Mouse (Mus musculus): ENCODE data around the gene Trim58. TPM values are rescaled to one million over a fixed set of nuclear protein-coding genes. Genes with fewer than 3 reads are reported as not detected.

Gene Trim58
- total and polyA plus RNA-seq, 3 experiments: not detected

GRCm38 (mm10) chr11:58602800-58603560 lies 37.3 kb upstream of the Trim58 start:
- H3K4me3 ChIP-seq (replicated peaks in 1 of 3; ENCODE audit: low read depth in 2 of 3, low read length in 2 of 3, poor library complexity in 1 of 3): no peak overlapping the region
- dilution Hi-C loops (cut with MboI; ENCODE audit: extremely low pct_ligation_motif_present, extremely low pct_unique_long_range_greater_than_20kb, low sequenced_read_pairs): no loop called here

GRCm38 (mm10) chr11:58604688-58605087 lies 35.6 kb upstream of the Trim58 start:
- DNase-seq (ENCODE audit: extremely low read depth): no peak
- no peak overlapping the region for H3K27ac ChIP-seq (ENCODE audit: insufficient read depth, low read depth)
- H3K79me2 ChIP-seq (replicated peaks; ENCODE audit: control insufficient read depth, extremely low read depth, insufficient read depth, poor library complexity, severe bottlenecking): no peaks in the 10 kb centered on the region
- H3K36me3 ChIP-seq (replicated peaks in 1 of 2; ENCODE audit: control insufficient read depth in 1 of 2, insufficient read depth in 1 of 2, low read length in 1 of 2): no peaks in the 10 kb centered on the region
- in situ Hi-C loops (cut with MboI; ENCODE audit: low pct_ligation_motif_present, low pct_unique_long_range_greater_than_20kb, low sequenced_read_pairs) (no loop called here), dilution Hi-C loops (cut with MboI; ENCODE audit: extremely low pct_ligation_motif_present, extremely low pct_unique_long_range_greater_than_20kb, low sequenced_read_pairs) (no loop called here)
- no peak overlapping the region for H3K4me2 ChIP-seq (ENCODE audit: insufficient read depth, low read depth, poor library complexity, severe bottlenecking)
- H3K4me1 ChIP-seq (ENCODE audit: control insufficient read depth in 1 of 2, insufficient read depth in 2 of 2): no peaks in the 10 kb centered on the region
- H3K27me3 ChIP-seq (replicated peaks): peaks cover 84% of the 10 kb centered on the region
- H3K4me3 ChIP-seq (replicated peaks in 1 of 3; ENCODE audit: low read depth in 2 of 3, low read length in 2 of 3, poor library complexity in 1 of 3): no peak overlapping the region
- no peaks in the 10 kb centered on the region for H3K9me3 ChIP-seq (replicated peaks; ENCODE audit: low read length)
- H3K9ac ChIP-seq (ENCODE audit: insufficient read depth, low read depth): no peak overlapping the region
- no peak for TF ChIP-seq ZMIZ1 (IDR thresholded peaks at IDR 0.05; ENCODE audit: low read depth, low read length)
- no peak for TF ChIP-seq POLR2A (IDR thresholded peaks at IDR 0.05; ENCODE audit: low read depth, low read length)
- TF ChIP-seq USF1 (IDR thresholded peaks at IDR 0.05; ENCODE audit: low read depth, low read length): no peak
- no peak for TF ChIP-seq MAX (IDR thresholded peaks at IDR 0.05; ENCODE audit: low read length)
- TF ChIP-seq IRF4 (IDR thresholded peaks at IDR 0.05; ENCODE audit: low read depth, low read length): no peak
- TF ChIP-seq POLR2AphosphoS2 (IDR thresholded peaks at IDR 0.05; ENCODE audit: low read depth, low read length): no peak
- TF ChIP-seq SMC3 (IDR thresholded peaks at IDR 0.05; ENCODE audit: low read depth, low read length): no peak
- no peak for TF ChIP-seq RCOR1 (conservative IDR thresholded peaks at IDR 0.05; ENCODE audit: low read depth, low read length)
- TF ChIP-seq NELFE (IDR thresholded peaks at IDR 0.05; ENCODE audit: low read depth, low read length): no peak
- TF ChIP-seq ELF1 (IDR thresholded peaks at IDR 0.05; ENCODE audit: low read depth, low read length): no peak
- no peak for TF ChIP-seq USF2 (conservative IDR thresholded peaks at IDR 0.05; ENCODE audit: low read depth, low read length)
- TF ChIP-seq MAZ (IDR thresholded peaks at IDR 0.05; ENCODE audit: low read depth, low read length): no peak
- TF ChIP-seq SIN3A (IDR thresholded peaks at IDR 0.05; ENCODE audit: low read length): no peak
- TF ChIP-seq ZC3H11A (IDR thresholded peaks at IDR 0.05; ENCODE audit: low read depth, low read length): no peak
- no peak for TF ChIP-seq UBTF (IDR thresholded peaks at IDR 0.05; ENCODE audit: low read depth, low read length)
- TF ChIP-seq KAT2A (IDR thresholded peaks at IDR 0.05; ENCODE audit: insufficient replicate concordance, low read length): no peak
- no peak for TF ChIP-seq RAD21 (IDR thresholded peaks at IDR 0.05; ENCODE audit: low read depth, low read length)
- TF ChIP-seq MXI1 (IDR thresholded peaks at IDR 0.05; ENCODE audit: low read depth, low read length): no peak

More at GRCm38 (mm10) chr11:58602800-58603560, 37.3 kb upstream of the Trim58 start:
- no peaks in the 10 kb centered on the region for H3K9me3 ChIP-seq (replicated peaks; ENCODE audit: low read length)
- no peak overlapping the region for H3K4me2 ChIP-seq (ENCODE audit: insufficient read depth, low read depth, poor library complexity, severe bottlenecking)
- DNase-seq (ENCODE audit: extremely low read depth): no peak
- H3K27me3 ChIP-seq (replicated peaks): peaks cover 84% of the 10 kb centered on the region
- in situ Hi-C loops (cut with MboI; ENCODE audit: low pct_ligation_motif_present, low pct_unique_long_range_greater_than_20kb, low sequenced_read_pairs): no loop called here
- no peak overlapping the region for H3K9ac ChIP-seq (ENCODE audit: insufficient read depth, low read depth)
- H3K27ac ChIP-seq (ENCODE audit: insufficient read depth, low read depth): no peak overlapping the region
- H3K4me1 ChIP-seq (ENCODE audit: control insufficient read depth in 1 of 2, insufficient read depth in 2 of 2): no peaks in the 10 kb centered on the region
- H3K79me2 ChIP-seq (replicated peaks; ENCODE audit: control insufficient read depth, extremely low read depth, insufficient read depth, poor library complexity, severe bottlenecking): no peaks in the 10 kb centered on the region
- no peaks in the 10 kb centered on the region for H3K36me3 ChIP-seq (replicated peaks in 1 of 2; ENCODE audit: control insufficient read depth in 1 of 2, insufficient read depth in 1 of 2, low read length in 1 of 2)
- TF ChIP-seq IRF4 (IDR thresholded peaks at IDR 0.05; ENCODE audit: low read depth, low read length) (no peak), ZKSCAN1 (IDR thresholded peaks at IDR 0.05; ENCODE audit: borderline replicate concordance, low read depth, low read length) (no peak), SMC3 (IDR thresholded peaks at IDR 0.05; ENCODE audit: low read depth, low read length) (no peak), JUND (conservative IDR thresholded peaks at IDR 0.05; ENCODE audit: low read depth, low read length) (no peak), RCOR1 (conservative IDR thresholded peaks at IDR 0.05; ENCODE audit: low read depth, low read length) (no peak), BHLHE40 (IDR thresholded peaks at IDR 0.05; ENCODE audit: low read depth, low read length) (no peak), UBTF (IDR thresholded peaks at IDR 0.05; ENCODE audit: low read depth, low read length) (no peak), POLR2AphosphoS2 (IDR thresholded peaks at IDR 0.05; ENCODE audit: low read depth, low read length) (no peak), MAFK (IDR thresholded peaks at IDR 0.05; ENCODE audit: insufficient replicate concordance, low read length) (no peak), ZC3H11A (IDR thresholded peaks at IDR 0.05; ENCODE audit: low read depth, low read length) (no peak), POLR2A (IDR thresholded peaks at IDR 0.05; ENCODE audit: low read depth, low read length) (no peak), SIN3A (IDR thresholded peaks at IDR 0.05; ENCODE audit: low read length) (no peak), ELF1 (IDR thresholded peaks at IDR 0.05; ENCODE audit: low read depth, low read length) (no peak)
